Mouse (Mus musculus): ENCODE data around the gene Mpg. TPM values are rescaled to one million over a fixed set of nuclear protein-coding genes. Genes with fewer than 3 reads are reported as not detected.

Gene Mpg
- total and polyA plus RNA-seq, 3 experiments, result 39.1 to 40.3 (median 39.6) TPM

- Histone ChIP-seq H3K4me1 (ENCODE audit: control insufficient read depth in 1 of 2, insufficient read depth in 2 of 2) (peaks cover 9 to 19% of the 10 kb centered on the region in 2 experiments), H3K36me3 (replicated peaks in 1 of 2; ENCODE audit: control insufficient read depth in 1 of 2, insufficient read depth in 1 of 2, low read length in 1 of 2) (peaks cover 2 to 24% of the 10 kb centered on the region in 2 experiments), H3K4me2 (ENCODE audit: insufficient read depth, low read depth, poor library complexity, severe bottlenecking) (0 out of 2 replicates have a peak overlapping the region, but pooled peaks have one; percentile 27), H3K27ac (ENCODE audit: insufficient read depth, low read depth) (no peak overlapping the region), H3K79me2 (replicated peaks; ENCODE audit: control insufficient read depth, extremely low read depth, insufficient read depth, poor library complexity, severe bottlenecking) (no peaks in the 10 kb centered on the region), H3K9me3 (replicated peaks; ENCODE audit: low read length) (peaks cover 4% of the 10 kb centered on the region), H3K9ac (ENCODE audit: insufficient read depth, low read depth) (no peak overlapping the region), H3K4me3 (replicated peaks in 1 of 3; ENCODE audit: low read depth in 2 of 3, low read length in 2 of 3, poor library complexity in 1 of 3) (no peak overlapping the region), H3K27me3 (replicated peaks) (no peaks in the 10 kb centered on the region)
- in situ Hi-C loops (cut with MboI; ENCODE audit: low pct_ligation_motif_present, low pct_unique_long_range_greater_than_20kb, low sequenced_read_pairs), result loop anchor here (10.0 kb wide), 2 partner anchors 49 to 119 kb away; partner anchors contain the start of gene Hbq1a
- TF ChIP-seq SIN3A (IDR thresholded peaks at IDR 0.05; ENCODE audit: low read length) (no peak), MAX (IDR thresholded peaks at IDR 0.05; ENCODE audit: low read length) (no peak), MYC (IDR thresholded peaks at IDR 0.05; ENCODE audit: low read depth, low read length) (no peak), HCFC1 (IDR thresholded peaks at IDR 0.05; ENCODE audit: low read depth, low read length) (no peak), NELFE (IDR thresholded peaks at IDR 0.05; ENCODE audit: low read depth, low read length) (no peak), MAFK (IDR thresholded peaks at IDR 0.05; ENCODE audit: insufficient replicate concordance, low read length) (0 out of 2 replicates have a peak, but pooled peaks have one; percentile 35), MAZ (IDR thresholded peaks at IDR 0.05; ENCODE audit: low read depth, low read length) (no peak), USF1 (IDR thresholded peaks at IDR 0.05; ENCODE audit: low read depth, low read length) (no peak), BHLHE40 (IDR thresholded peaks at IDR 0.05; ENCODE audit: low read depth, low read length) (no peak)
- dilution Hi-C loops (cut with MboI; ENCODE audit: extremely low pct_ligation_motif_present, extremely low pct_unique_long_range_greater_than_20kb, low sequenced_read_pairs), result no loop called here
- peak; percentile 63 for DNase-seq (ENCODE audit: extremely low read depth)
Observed at GRCm38 (mm10) chr11:32186031-32186430, 40.3 kb upstream of the Mpg start.

GRCm38 (mm10) chr11:32187256-32187655 lies 39.0 kb upstream of the Mpg start:
- Histone ChIP-seq H3K36me3 (replicated peaks in 1 of 2; ENCODE audit: control insufficient read depth in 1 of 2, insufficient read depth in 1 of 2, low read length in 1 of 2) (peaks cover 2 to 34% of the 10 kb centered on the region in 2 experiments), H3K79me2 (replicated peaks; ENCODE audit: control insufficient read depth, extremely low read depth, insufficient read depth, poor library complexity, severe bottlenecking) (no peaks in the 10 kb centered on the region), H3K4me1 (ENCODE audit: control insufficient read depth in 1 of 2, insufficient read depth in 2 of 2) (peaks cover 9 to 19% of the 10 kb centered on the region in 2 experiments), H3K9ac (ENCODE audit: insufficient read depth, low read depth) (no peak overlapping the region), H3K4me3 (replicated peaks in 1 of 3; ENCODE audit: low read depth in 2 of 3, low read length in 2 of 3, poor library complexity in 1 of 3) (no peak overlapping the region), H3K4me2 (ENCODE audit: insufficient read depth, low read depth, poor library complexity, severe bottlenecking) (no peak overlapping the region), H3K9me3 (replicated peaks; ENCODE audit: low read length) (peaks cover 4% of the 10 kb centered on the region), H3K27ac (ENCODE audit: insufficient read depth, low read depth) (no peak overlapping the region), H3K27me3 (replicated peaks) (no peaks in the 10 kb centered on the region)
- no peak for DNase-seq (ENCODE audit: extremely low read depth)
- dilution Hi-C loops (cut with MboI; ENCODE audit: extremely low pct_ligation_motif_present, extremely low pct_unique_long_range_greater_than_20kb, low sequenced_read_pairs) (no loop called here), in situ Hi-C loops (cut with MboI; ENCODE audit: low pct_ligation_motif_present, low pct_unique_long_range_greater_than_20kb, low sequenced_read_pairs) (loop anchor here (10.0 kb wide), 2 partner anchors 48 to 118 kb away; partner anchors contain the start of gene Hbq1a)
- no peak for TF ChIP-seq MYC (IDR thresholded peaks at IDR 0.05; ENCODE audit: low read depth, low read length)
- TF ChIP-seq CTCF (conservative IDR thresholded peaks at IDR 0.05 in 1 of 2, IDR thresholded peaks at IDR 0.05 in 1 of 2; ENCODE audit: low read depth in 2 of 2, low read length in 2 of 2), result peak; percentile 25 to 39; a peak in 2 of 4 replicates

GRCm38 (mm10) chr11:32188881-32189280 lies 37.4 kb upstream of the Mpg start:
- Histone ChIP-seq H3K4me3 (replicated peaks in 1 of 3; ENCODE audit: low read depth in 2 of 3, low read length in 2 of 3, poor library complexity in 1 of 3) (no peak overlapping the region), H3K36me3 (replicated peaks in 1 of 2; ENCODE audit: control insufficient read depth in 1 of 2, insufficient read depth in 1 of 2, low read length in 1 of 2) (peaks cover 6 to 50% of the 10 kb centered on the region in 2 experiments), H3K9ac (ENCODE audit: insufficient read depth, low read depth) (no peak overlapping the region), H3K4me2 (ENCODE audit: insufficient read depth, low read depth, poor library complexity, severe bottlenecking) (no peak overlapping the region), H3K27me3 (replicated peaks) (no peaks in the 10 kb centered on the region), H3K27ac (ENCODE audit: insufficient read depth, low read depth) (no peak overlapping the region), H3K4me1 (ENCODE audit: control insufficient read depth in 1 of 2, insufficient read depth in 2 of 2) (peaks cover 9 to 27% of the 10 kb centered on the region in 2 experiments), H3K79me2 (replicated peaks; ENCODE audit: control insufficient read depth, extremely low read depth, insufficient read depth, poor library complexity, severe bottlenecking) (no peaks in the 10 kb centered on the region), H3K9me3 (replicated peaks; ENCODE audit: low read length) (peaks cover 2% of the 10 kb centered on the region)
- dilution Hi-C loops (cut with MboI; ENCODE audit: extremely low pct_ligation_motif_present, extremely low pct_unique_long_range_greater_than_20kb, low sequenced_read_pairs), result no loop called here
- in situ Hi-C loops (cut with MboI; ENCODE audit: low pct_ligation_motif_present, low pct_unique_long_range_greater_than_20kb, low sequenced_read_pairs), result loop anchor here (10.0 kb wide), 2 partner anchors 46 to 116 kb away; partner anchors contain the start of gene Hbq1a
- TF ChIP-seq MXI1 (IDR thresholded peaks at IDR 0.05; ENCODE audit: low read depth, low read length) (no peak), USF1 (IDR thresholded peaks at IDR 0.05; ENCODE audit: low read depth, low read length) (no peak), KAT2A (IDR thresholded peaks at IDR 0.05; ENCODE audit: insufficient replicate concordance, low read length) (no peak), ZKSCAN1 (IDR thresholded peaks at IDR 0.05; ENCODE audit: borderline replicate concordance, low read depth, low read length) (no peak), MAX (IDR thresholded peaks at IDR 0.05; ENCODE audit: low read length) (no peak), TBP (conservative IDR thresholded peaks at IDR 0.05; ENCODE audit: low read depth, low read length) (no peak), SIN3A (IDR thresholded peaks at IDR 0.05; ENCODE audit: low read length) (no peak), ZC3H11A (IDR thresholded peaks at IDR 0.05; ENCODE audit: low read depth, low read length) (no peak), CHD2 (IDR thresholded peaks at IDR 0.05; ENCODE audit: low read length) (no peak), BHLHE40 (IDR thresholded peaks at IDR 0.05; ENCODE audit: low read depth, low read length) (no peak), ZNF384 (IDR thresholded peaks at IDR 0.05; ENCODE audit: low read depth, low read length) (no peak)
- no peak for DNase-seq (ENCODE audit: extremely low read depth)

Data from CH12.LX (cell line).